Mouse (Mus musculus): ENCODE data around the gene Ptprj.
"Not testable (repeated sequence)": the region's sequence is repeated elsewhere in the genome, so short reads cannot be mapped to it uniquely, and the experiment has no call there.

Gene Ptprj

GRCm38 (mm10) chr2:90486226-90486755 lies 94.2 kb downstream of the Ptprj start:
- no peak for DNase-seq (ENCODE audit: low read depth in 2 of 2, low spot score in 2 of 2)

- no peak for DNase-seq (ENCODE audit: low read depth in 2 of 2, low spot score in 2 of 2)
Measured at GRCm38 (mm10) chr2:90481505-90481904, 98.9 kb downstream of the Ptprj start.

DNA sequence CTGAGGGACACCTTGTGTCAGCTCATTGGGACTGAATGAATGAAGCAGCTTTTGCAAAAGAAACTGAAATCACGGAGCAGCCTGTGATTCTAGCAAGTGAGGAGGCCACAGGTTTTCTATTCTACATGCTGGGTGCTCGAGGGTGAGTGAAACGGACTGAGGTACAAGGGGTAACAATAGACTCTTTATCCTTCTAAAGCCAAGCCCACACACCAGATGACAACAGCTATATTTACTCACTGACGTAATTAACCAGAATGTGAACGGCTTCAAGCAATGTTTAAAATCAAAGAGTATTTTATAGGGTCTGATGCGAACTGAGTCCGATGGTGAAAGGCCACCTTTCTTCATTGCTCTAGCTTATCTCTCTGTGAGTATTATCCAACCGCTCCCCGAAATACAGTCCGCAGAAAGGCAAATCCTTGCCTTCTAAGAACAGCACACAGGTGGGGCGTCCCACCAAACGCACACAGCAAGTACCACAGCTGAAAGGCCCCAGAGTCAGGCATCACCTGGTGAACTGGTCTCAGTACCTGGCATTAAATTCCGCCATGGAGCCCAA lies 99.6 kb downstream of the Ptprj start:
- no peak for DNase-seq (ENCODE audit: low read depth in 2 of 2, low spot score in 2 of 2)

GRCm38 (mm10) chr2:90478531-90478930 lies 101.9 kb downstream of the Ptprj start:
- DNase-seq (ENCODE audit: low read depth in 2 of 2, low spot score in 2 of 2), result no peak

DNA sequence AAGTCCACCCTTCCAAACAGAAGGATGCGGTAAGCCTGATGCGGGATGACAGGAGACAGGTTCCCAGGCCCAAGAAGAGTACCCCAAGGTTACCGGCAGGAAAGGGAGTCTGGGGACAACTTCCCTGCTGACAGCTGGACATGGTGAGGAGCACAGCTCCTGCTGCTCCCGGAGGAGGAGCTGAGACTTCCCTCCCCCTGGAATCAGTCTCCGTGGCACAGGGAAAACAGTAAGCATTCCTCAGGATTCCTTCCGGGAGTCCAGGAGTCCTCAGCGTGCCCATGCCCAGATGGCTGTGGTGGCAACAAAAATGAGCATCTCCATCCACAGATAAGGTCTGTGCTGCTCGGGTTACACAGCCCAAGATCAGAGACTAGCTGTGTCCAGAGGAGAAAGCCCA lies 102.8 kb downstream of the Ptprj start:
- DNase-seq (ENCODE audit: low read depth in 2 of 2, low spot score in 2 of 2), result no peak

DNA sequence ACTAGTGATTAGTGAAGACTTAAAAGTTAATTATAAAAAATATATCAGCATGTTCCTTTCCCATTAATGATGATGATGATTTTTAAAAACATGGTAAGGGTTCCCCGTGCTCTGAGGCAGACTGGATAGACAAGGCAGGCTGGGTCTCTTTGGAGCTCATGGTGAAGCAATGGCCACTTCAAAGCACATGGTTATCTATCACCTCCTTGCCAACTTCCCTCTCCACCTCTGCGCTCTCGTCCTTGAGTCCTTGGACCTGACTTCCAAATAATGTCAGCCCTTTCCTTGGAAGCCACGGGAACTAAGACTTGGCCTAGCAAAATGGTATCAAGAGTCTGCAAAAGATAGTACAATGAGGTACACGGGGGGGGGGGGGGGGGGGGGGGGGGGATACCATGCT lies 103.7 kb downstream of the Ptprj start:
- no peak for DNase-seq (ENCODE audit: low read depth in 2 of 2, low spot score in 2 of 2)

GRCm38 (mm10) chr2:90476319-90476718 lies 104.1 kb downstream of the Ptprj start:
- DNase-seq (ENCODE audit: low read depth in 2 of 2, low spot score in 2 of 2), result no peak

- peak; percentile 82 to 87 for DNase-seq (ENCODE audit: low read depth in 2 of 2, low spot score in 2 of 2)
Measured at GRCm38 (mm10) chr2:90474593-90475405, 105.6 kb downstream of the Ptprj start.

GRCm38 (mm10) chr2:90472701-90473100 lies 107.7 kb downstream of the Ptprj start:
- no peak for DNase-seq (ENCODE audit: low read depth in 2 of 2, low spot score in 2 of 2)

DNA sequence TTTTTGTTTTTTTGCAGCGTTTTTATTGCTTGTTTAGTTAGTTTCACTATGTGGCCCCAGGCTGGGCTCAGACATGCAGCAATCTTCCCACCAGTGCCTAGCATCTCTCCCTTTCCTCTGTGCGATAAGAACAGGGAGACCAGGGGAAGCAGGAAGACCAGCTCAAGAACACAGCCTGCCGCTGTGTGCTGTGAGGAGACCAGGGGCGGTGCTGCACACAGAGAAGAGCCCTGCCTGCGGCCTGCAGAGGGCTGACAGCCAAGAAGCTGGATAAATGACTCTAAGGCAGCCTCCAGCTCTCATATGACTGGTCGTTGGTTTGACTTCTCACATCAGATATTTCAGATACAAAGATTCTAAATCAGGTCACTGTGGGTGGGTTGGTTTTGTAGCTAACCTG lies 110.3 kb downstream of the Ptprj start:
- no peak for DNase-seq (ENCODE audit: low read depth in 2 of 2, low spot score in 2 of 2)

- DNase-seq (ENCODE audit: low read depth in 2 of 2, low spot score in 2 of 2), result no peak
Measured at GRCm38 (mm10) chr2:90466480-90466879, 114.0 kb downstream of the Ptprj start.

- DNase-seq (ENCODE audit: low read depth in 2 of 2, low spot score in 2 of 2), result no peak
Measured at GRCm38 (mm10) chr2:90463735-90464134, 116.7 kb downstream of the Ptprj start.

DNA sequence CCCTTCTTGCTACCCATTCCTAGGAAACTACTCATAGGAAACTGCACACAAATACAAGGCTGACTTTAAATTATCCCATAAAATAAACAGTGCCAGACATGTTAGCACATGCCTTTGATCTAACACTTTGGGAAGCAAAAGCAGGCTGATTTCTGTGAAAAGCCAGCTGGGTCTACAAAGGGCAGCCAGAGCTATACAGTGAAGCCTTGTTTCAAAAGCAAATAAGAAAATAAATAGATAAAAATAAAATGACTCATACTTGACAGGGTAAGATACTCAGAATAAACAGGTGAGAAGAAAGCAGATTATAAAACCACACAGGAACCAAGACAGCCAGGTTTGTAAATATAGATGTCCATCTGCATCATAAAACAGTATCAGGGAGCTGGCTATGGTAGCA lies 118.2 kb downstream of the Ptprj start:
- no peak for DNase-seq (ENCODE audit: low read depth in 2 of 2, low spot score in 2 of 2)

- DNase-seq (ENCODE audit: low read depth in 2 of 2, low spot score in 2 of 2), result no peak
Measured at GRCm38 (mm10) chr2:90457946-90458345, 122.5 kb downstream of the Ptprj start.

GRCm38 (mm10) chr2:90452380-90452779 lies 128.1 kb downstream of the Ptprj start:
- no peak for DNase-seq (ENCODE audit: low read depth in 2 of 2, low spot score in 2 of 2)

GRCm38 (mm10) chr2:90448967-90449740 lies 131.3 kb downstream of the Ptprj start:
- DNase-seq (ENCODE audit: low read depth in 2 of 2, low spot score in 2 of 2), result no peak

DNA sequence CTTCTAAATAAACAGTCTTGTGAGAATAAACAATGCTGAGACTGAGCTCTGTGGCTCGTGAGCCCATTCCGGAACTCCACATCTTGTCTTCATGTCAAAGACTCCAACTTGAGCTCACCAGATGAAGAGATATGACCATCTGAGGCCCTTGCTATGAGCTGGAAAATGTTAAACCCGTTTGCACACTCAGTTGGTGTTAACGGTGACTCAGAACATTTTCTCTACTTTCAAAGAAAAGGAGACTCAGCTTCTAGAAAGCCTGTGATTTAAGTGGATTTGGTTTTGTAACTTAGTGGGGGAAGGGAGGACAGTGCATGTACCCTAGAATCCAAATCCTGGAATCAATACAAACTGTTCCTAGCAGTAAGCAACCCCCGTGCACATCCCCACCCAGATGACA lies 136.6 kb downstream of the Ptprj start:
- no peak for DNase-seq (ENCODE audit: low read depth in 2 of 2, low spot score in 2 of 2)

DNA sequence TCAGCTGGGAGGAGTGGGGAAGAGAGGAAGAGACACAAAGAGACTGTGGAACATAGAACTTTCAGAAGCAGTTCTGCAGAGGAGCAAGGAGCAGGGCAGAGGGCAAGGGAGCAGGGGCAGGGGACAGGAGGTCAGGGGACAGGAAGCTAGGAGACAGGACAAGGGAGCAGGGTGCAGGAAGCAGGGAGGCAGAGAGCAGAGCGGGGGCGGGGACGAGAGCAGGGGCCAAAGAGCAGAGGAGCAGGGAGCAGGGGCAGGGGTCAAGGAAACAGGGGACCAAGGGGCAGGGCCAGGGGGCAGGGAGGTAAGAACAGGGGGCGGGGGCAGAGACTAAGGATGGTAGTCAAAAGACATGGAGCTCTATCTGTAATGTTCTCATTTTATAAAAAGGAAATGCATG lies 138.6 kb downstream of the Ptprj start:
- DNase-seq (ENCODE audit: low read depth in 2 of 2, low spot score in 2 of 2), result not testable (repeated sequence)

- not testable (repeated sequence) for DNase-seq (ENCODE audit: low read depth in 2 of 2, low spot score in 2 of 2)
Measured at GRCm38 (mm10) chr2:90440169-90440568, 140.3 kb downstream of the Ptprj start.

DNA sequence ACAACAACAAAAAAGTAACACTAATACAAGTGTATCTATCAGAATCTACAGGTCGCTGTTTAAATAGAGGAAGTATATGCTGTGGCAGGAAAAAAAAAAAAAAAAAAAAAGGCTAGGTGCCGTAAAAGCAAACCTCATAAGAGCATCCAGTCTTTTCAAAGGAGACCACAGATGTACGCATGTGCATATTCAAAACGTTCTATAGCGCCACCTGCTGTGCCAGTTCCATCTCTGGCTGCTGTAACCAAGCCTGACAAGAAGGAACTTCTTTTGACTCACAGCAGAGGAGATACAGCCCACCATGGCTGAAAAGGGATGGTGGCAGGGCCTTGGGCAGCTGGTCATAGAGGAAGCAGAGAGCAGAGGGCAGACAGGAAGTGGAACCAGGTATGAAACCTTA lies 143.0 kb downstream of the Ptprj start:
- DNase-seq (ENCODE audit: low read depth in 2 of 2, low spot score in 2 of 2), result not testable (repeated sequence)

DNA sequence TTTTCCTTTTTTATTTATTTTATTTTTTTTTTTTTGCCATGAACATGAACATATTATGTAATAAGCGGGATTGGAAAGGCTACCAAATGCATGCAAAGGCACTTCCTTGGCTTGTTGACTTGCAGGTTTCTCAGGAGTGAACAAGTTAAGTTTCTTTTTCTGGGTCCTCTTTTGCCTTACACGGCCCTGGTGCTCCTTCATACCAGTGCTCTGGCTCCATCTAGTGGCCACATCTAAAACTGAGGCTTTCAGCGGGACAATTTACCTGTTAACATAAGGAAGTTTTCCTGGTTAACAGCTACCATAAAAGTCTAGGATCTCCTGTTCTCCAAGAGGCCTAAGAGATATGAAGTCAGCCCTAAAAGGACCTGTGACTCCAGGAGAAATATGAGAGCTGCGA lies 150.7 kb downstream of the Ptprj start:
- DNase-seq (ENCODE audit: low read depth in 2 of 2, low spot score in 2 of 2), result not testable (repeated sequence)

Data from CD8-positive naive resting alpha-beta T cell, adult 2 months (primary cell).